In the genomic region with DNA sequence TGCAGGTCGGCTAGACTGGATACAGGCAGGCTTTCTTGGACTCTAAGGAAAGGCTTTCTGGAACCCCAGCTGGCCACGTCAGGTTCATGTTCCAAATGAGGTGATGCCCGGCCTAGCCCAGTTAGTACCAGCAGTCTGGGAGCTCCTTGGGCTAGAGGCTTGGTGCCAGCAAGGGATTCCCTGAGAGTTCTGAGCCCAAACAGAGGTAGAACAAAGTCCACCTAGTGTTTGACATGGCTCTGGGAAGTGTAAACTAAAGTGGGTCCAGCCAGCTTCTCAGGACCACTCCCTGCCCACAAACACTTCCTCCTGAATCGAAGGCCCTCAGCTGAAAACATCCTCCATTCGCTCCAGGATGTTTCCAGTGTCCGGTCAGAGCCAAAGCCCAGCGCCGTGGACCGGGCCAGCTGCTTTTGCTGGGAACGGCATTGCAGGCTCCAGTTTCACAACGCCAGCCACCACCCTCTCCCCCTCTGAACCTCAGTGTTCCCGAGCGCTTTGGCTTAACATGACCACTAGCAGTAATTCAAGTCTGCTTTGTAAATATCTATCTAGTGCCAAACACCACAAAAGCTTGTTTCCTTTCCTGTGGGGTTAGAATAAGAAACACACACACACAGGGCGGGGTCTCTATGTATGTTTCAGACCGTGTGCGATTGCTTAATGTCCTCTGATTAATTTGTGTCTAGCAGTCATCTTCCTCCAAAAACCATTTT, we compare ENCODE assay signal across 9 mouse cellular contexts.
DNase-seq lines count a peak whose midpoint lies in the region; ATAC-seq and TF ChIP-seq lines count a peak whose summit lies in the region.
"Had no signal": no experiment of that assay in that cellular context is flagged by ENCODE, and none has a peak within 500 bp of the region (broad histone marks: within the 10 kb centered on the region; RNA-seq: fewer than 3 reads in every experiment).

No protein-coding gene starts in this region.

- H3K27me3 ChIP-seq in stomach, postnatal 0 days (ENCODE audit: control insufficient read depth, insufficient read depth, low read length), result no peaks in the 10 kb centered on the region
- H3K27me3 ChIP-seq: embryonic facial prominence, embryonic 15.5 days had no signal

- no peak overlapping the region for H3K4me3 ChIP-seq in stomach, postnatal 0 days (ENCODE audit: low read depth, low read length)
- H3K4me3 ChIP-seq: embryonic facial prominence, embryonic 15.5 days had no signal

- peak overlapping the region; percentile 11; the same call in 1 of the 2 replicates for H3K4me2 ChIP-seq in stomach, postnatal 0 days (replicated peaks; ENCODE audit: low read depth)
- H3K4me2 ChIP-seq: embryonic facial prominence, embryonic 15.5 days had no signal

- peak; percentile 82 for ATAC-seq in stomach, postnatal 0 days (ENCODE audit: low FRiP score, low TSS enrichment)

- H3K9ac ChIP-seq in stomach, postnatal 0 days (ENCODE audit: low read length), result no peak overlapping the region
- H3K9ac ChIP-seq: embryonic facial prominence, embryonic 15.5 days had no signal

- WGBS in stomach, postnatal 0 days, result 43% methylated on average over 16 of the region's 16 CpGs

- DNase-seq in adrenal gland, postnatal 10 days, result peak; percentile 36
- no peak for DNase-seq in adrenal gland, postnatal 4 days (ENCODE audit: low spot score in 2 of 2)
- peak; percentile 21 to 52 for DNase-seq in urinary bladder, adult 18-20 months (ENCODE audit: low spot score in 2 of 2)
- DNase-seq in urinary bladder, postnatal 10 days (ENCODE audit: low spot score), result no peak
- DNase-seq in kidney, postnatal 36 days, result peak; percentile 41 to 51
- DNase-seq in stomach, postnatal 0 days (ENCODE audit: low spot score), result peak; percentile 79
- no peak for DNase-seq in spleen, adult 18-20 months
- no peak for DNase-seq in cerebellum, postnatal 10 days

- no peak for TF ChIP-seq EP300 in stomach, postnatal 0 days (optimal IDR thresholded peaks at IDR 0.05)

- no peaks in the 10 kb centered on the region for H3K4me1 ChIP-seq in stomach, postnatal 0 days (replicated peaks; ENCODE audit: control insufficient read depth, insufficient read depth)

- TF ChIP-seq CTCF in stomach, postnatal 0 days (IDR thresholded peaks at IDR 0.05; ENCODE audit: low read depth), result no peak

- no peaks in the 10 kb centered on the region for H3K9me3 ChIP-seq in stomach, postnatal 0 days (ENCODE audit: control insufficient read depth, low read length)
- H3K9me3 ChIP-seq: embryonic facial prominence, embryonic 15.5 days had no signal

- H3K27ac ChIP-seq in stomach, postnatal 0 days (replicated peaks), result peak overlapping the region; percentile 69
- H3K27ac ChIP-seq: embryonic facial prominence, embryonic 15.5 days had no signal

- H3K36me3 ChIP-seq in stomach, postnatal 0 days (ENCODE audit: control insufficient read depth, insufficient read depth, low read length), result no peaks in the 10 kb centered on the region
- H3K36me3 ChIP-seq: embryonic facial prominence, embryonic 15.5 days had no signal

Comparison
In these comparisons a context has a peak if more than half of its experiments do, and no peak if none do; other contexts are left out.
1. DNase-seq: peak in adrenal gland, postnatal 10 days (single experiment), urinary bladder, adult 18-20 months (2 of 2), kidney, postnatal 36 days (2 of 2) and stomach, postnatal 0 days (single experiment); none in adrenal gland, postnatal 4 days (0 of 2), urinary bladder, postnatal 10 days (single experiment), spleen, adult 18-20 months (0 of 2) and cerebellum, postnatal 10 days (0 of 2).